Mouse (Mus musculus) olfactory bulb, adult 2 months (tissue): ENCODE results near the gene Lag3.

ENCODE experiments used
- CTCF ChIP-seq: fragments of 200-500 bp; IDR thresholded peaks from 2 replicates; pipeline ENCODE4 v1.5.1; 2012; ENCODE audit warnings: low read depth, mild to moderate bottlenecking, low read length, moderate library complexity; ENCODE audit not compliant: insufficient read depth
- POLR2A ChIP-seq: fragments of 200-500 bp; IDR thresholded peaks from 2 replicates; pipeline ENCODE4 v1.6.1; 2012; ENCODE audit warnings: mild to moderate bottlenecking, low read depth, low read length, moderate library complexity; ENCODE audit not compliant: insufficient read depth

DNA sequence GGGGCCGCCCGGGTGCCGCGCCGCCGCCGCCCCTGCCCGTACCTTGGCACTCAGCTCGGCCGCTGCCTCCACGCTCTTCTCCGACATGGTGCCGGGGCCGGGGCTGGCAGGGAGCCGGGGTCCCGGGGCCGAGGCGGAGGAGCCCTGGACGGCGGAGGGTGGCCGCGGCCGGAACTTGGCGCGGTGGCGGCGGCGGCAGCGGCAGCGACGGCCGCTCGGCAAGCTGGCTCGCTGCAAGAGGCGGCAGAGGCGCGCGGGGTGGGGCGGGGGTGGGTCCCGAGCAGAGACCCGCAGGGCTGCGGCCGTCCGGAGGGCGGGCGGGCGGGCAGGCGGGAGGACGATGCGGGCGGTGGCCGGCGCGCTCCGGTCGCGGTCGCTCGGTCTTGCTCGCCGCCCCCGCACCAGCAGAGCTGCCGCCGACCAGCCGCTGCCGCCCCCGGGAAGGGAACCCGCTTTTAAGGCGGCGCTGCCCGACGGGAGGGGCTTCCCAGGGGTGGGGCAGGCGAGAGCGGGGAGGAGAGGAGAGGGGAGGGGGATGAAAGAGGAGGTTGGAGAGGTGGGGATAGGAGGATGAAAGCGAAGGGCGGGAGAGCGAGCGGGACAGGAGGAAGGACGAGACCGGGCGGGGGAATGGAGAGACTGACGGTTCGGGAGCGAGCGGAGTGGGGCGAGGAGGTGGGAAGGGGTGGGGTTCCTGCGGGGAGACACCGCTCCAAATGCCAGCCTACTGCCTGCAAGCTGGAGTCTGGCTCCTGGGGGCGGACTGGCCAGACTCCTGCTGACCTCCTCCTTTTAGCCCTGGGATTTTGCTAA is 6.2 kb upstream of the Lag3 start:
- peak; percentile 84; the same call in 1 of the 2 replicates for TF ChIP-seq POLR2A
- no peak for TF ChIP-seq CTCF
